Mouse (Mus musculus) embryonic fibroblast, embryonic 13.5 days (primary cell): ENCODE results near the gene Gm13289.
"Not testable (repeated sequence)": the region's sequence is repeated elsewhere in the genome, so short reads cannot be mapped to it uniquely, and the experiment has no call there.

Source experiments
- CTCF ChIP-seq: IDR thresholded peaks from 2 replicates; pipeline ENCODE4 v1.5.1; 2011; ENCODE audit warnings: mild to moderate bottlenecking, control low read depth, low read length, moderate library complexity, borderline replicate concordance; ENCODE audit not compliant: insufficient read depth
- POLR2A ChIP-seq: IDR thresholded peaks from 2 replicates; pipeline ENCODE4 v1.6.1; 2011; ENCODE audit warnings: low read depth, mild to moderate bottlenecking, control low read depth, low read length, moderate library complexity

DNA sequence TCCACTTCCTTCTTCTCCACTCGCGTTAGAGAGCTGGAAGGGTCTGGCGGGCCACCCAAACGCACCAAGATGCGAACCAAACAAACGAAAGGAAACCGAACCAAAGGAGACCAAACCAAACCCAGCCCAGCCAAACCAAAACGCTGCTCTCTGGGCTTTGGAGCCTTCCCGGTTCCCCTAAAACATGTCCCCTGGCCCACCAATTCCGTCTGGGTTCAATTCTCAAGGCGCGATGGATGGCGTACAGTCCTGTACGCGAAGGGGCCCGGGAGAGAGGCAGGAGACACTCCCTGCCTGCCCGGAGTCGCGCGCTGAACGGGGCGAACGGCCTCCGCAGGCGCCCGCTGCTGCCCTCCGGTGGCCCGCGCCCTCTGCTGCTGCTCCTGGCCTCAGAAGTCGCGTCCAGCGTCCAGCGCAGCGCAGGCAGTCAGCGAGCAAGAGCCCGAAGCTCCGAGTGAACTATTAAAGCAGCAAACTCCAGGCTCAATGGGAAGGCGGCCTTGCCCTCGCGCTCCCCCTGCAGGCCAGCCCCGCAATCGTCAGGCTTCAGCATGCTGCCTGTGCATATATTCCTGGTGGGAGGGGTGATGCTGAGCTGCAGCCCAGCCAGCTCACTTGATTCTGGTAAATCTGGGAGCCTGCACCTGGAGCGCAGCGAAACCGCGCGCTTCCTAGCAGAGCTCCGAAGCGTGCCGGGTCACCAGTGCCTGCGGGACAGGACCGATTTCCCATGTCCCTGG is 17.4 kb downstream of the Gm13289 start, which contains the start of gene Gm13275:
- TF ChIP-seq CTCF, POLR2A: not testable (repeated sequence)
